Mouse (Mus musculus) cortical plate, adult 2 months (tissue): Measurements from ENCODE around the gene Raph1. TPM values are rescaled to one million over a fixed set of nuclear protein-coding genes. Genes with fewer than 3 reads are reported as not detected.

ENCODE experiments used
- H3K27ac ChIP-seq: fragments of 200-500 bp; 2 replicates; pipeline ENCODE4 v1.5.1; 2012; ENCODE audit warnings: low read length, control low read depth, inconsistent platforms; ENCODE audit not compliant: insufficient read depth
- H3K4me1 ChIP-seq: fragments of 200-500 bp; 2 replicates; pipeline ENCODE4 v1.6.1; 2011; ENCODE audit warnings: low read length; ENCODE audit not compliant: control insufficient read depth, insufficient read depth
- H3K4me3 ChIP-seq: fragments of 200-500 bp; 2 replicates; pipeline ENCODE4 v1.5.1; 2011; ENCODE audit warnings: mild to moderate bottlenecking, low read length, control low read depth; ENCODE audit not compliant: insufficient read depth
- CTCF ChIP-seq: fragments of 200-500 bp; IDR thresholded peaks from 2 replicates; pipeline ENCODE4 v1.5.1; 2011; ENCODE audit warnings: mild to moderate bottlenecking, control low read depth, low read length; ENCODE audit not compliant: insufficient read depth; ENCODE audit errors: extremely low read depth
- POLR2A ChIP-seq: fragments of 200-500 bp; IDR thresholded peaks from 2 replicates; pipeline ENCODE4 v1.6.1; 2011; ENCODE audit warnings: mild to moderate bottlenecking, low read length, control low read depth; ENCODE audit not compliant: insufficient read depth; ENCODE audit errors: extremely low read depth
- polyA plus RNA-seq: library from polyadenylated mRNA; depleted of rRNA; stranded (reverse); fragments of >200 nt; gene quantifications from 2 replicates; pipeline ENCODE4 v1.2.3, GENCODE M21; 2012

The Raph1 gene
- polyA plus RNA-seq, 1 experiment = 18.3 TPM

- H3K4me3 ChIP-seq = peak overlapping the region; percentile 79
- H3K27ac ChIP-seq = 0 out of 2 replicates have a peak overlapping the region, but pooled peaks have one; percentile 15
- 0 out of 2 replicates have a peak, but pooled peaks cover 1% of the 10 kb centered on the region for H3K4me1 ChIP-seq
- TF ChIP-seq POLR2A = no peak
- no peak for TF ChIP-seq CTCF
Observed at GRCm38 (mm10) chr1:60567321-60567720, 417 bp upstream of the Raph1 start.

- Histone ChIP-seq H3K27ac (peak overlapping the region; percentile 99), H3K4me3 (peak overlapping the region; percentile 79), H3K4me1 (0 out of 2 replicates have a peak, but pooled peaks cover 1% of the 10 kb centered on the region)
- TF ChIP-seq CTCF (no peak), POLR2A (no peak)
Observed at GRCm38 (mm10) chr1:60565931-60566630, 823 bp downstream of the Raph1 start.

- H3K27ac ChIP-seq = peak overlapping the region; percentile 99; the same call in 1 of the 2 replicates
- TF ChIP-seq CTCF = no peak; the same call in 1 of the 2 replicates
- no peak for TF ChIP-seq POLR2A
- H3K4me3 ChIP-seq = peak overlapping the region; percentile 79
- H3K4me1 ChIP-seq = 0 out of 2 replicates have a peak, but pooled peaks cover 1% of the 10 kb centered on the region
Observed at GRCm38 (mm10) chr1:60565270-60565920, 1.5 kb downstream of the Raph1 start.

- H3K4me1 ChIP-seq = 0 out of 2 replicates have a peak, but pooled peaks cover 1% of the 10 kb centered on the region
- peak overlapping the region; percentile 79 for H3K4me3 ChIP-seq
- no peak overlapping the region for H3K27ac ChIP-seq
- TF ChIP-seq POLR2A = no peak
- TF ChIP-seq CTCF = no peak
Observed at GRCm38 (mm10) chr1:60564691-60565090, 2.2 kb downstream of the Raph1 start.

GRCm38 (mm10) chr1:60563021-60563420 is 3.9 kb downstream of the Raph1 start:
- Histone ChIP-seq H3K27ac (no peak overlapping the region), H3K4me3 (no peak overlapping the region), H3K4me1 (0 out of 2 replicates have a peak, but pooled peaks cover 1% of the 10 kb centered on the region)
- no peak for TF ChIP-seq CTCF
- no peak for TF ChIP-seq POLR2A

GRCm38 (mm10) chr1:60543681-60544080 is 23.2 kb downstream of the Raph1 start:
- TF ChIP-seq CTCF = no peak
- TF ChIP-seq POLR2A = no peak
- H3K4me3 ChIP-seq = no peak overlapping the region
- H3K27ac ChIP-seq = no peak overlapping the region
- no peaks in the 10 kb centered on the region for H3K4me1 ChIP-seq

GRCm38 (mm10) chr1:60539272-60539671 is 27.6 kb downstream of the Raph1 start:
- Histone ChIP-seq H3K4me1 (no peaks in the 10 kb centered on the region), H3K27ac (no peak overlapping the region), H3K4me3 (no peak overlapping the region)
- no peak for TF ChIP-seq CTCF
- no peak for TF ChIP-seq POLR2A

- H3K27ac ChIP-seq = no peak overlapping the region
- no peak overlapping the region for H3K4me3 ChIP-seq
- no peaks in the 10 kb centered on the region for H3K4me1 ChIP-seq
- TF ChIP-seq POLR2A (no peak), CTCF (peak; percentile 25)
Observed at GRCm38 (mm10) chr1:60534932-60535331, 32.0 kb downstream of the Raph1 start.

GRCm38 (mm10) chr1:60530636-60531035 is 36.3 kb downstream of the Raph1 start:
- Histone ChIP-seq H3K4me3 (no peak overlapping the region), H3K27ac (no peak overlapping the region), H3K4me1 (no peaks in the 10 kb centered on the region)
- TF ChIP-seq POLR2A (no peak), CTCF (no peak)

GRCm38 (mm10) chr1:60530107-60530506 is 36.8 kb downstream of the Raph1 start:
- no peak for TF ChIP-seq POLR2A
- TF ChIP-seq CTCF = no peak
- Histone ChIP-seq H3K4me3 (no peak overlapping the region), H3K4me1 (no peaks in the 10 kb centered on the region), H3K27ac (no peak overlapping the region)
